Comparison of ENCODE assay signal across 8 mouse cellular contexts in genomic region chr12:102877301-102878030, GRCm38 (mm10). TPM values are rescaled to one million over a fixed set of nuclear protein-coding genes. Genes with fewer than 3 reads are reported as not detected.
DNase-seq lines count a peak whose midpoint lies in the region; ATAC-seq and TF ChIP-seq lines count a peak whose summit lies in the region.

No protein-coding gene starts in this region.

- ATAC-seq in embryonic facial prominence, embryonic 12.5 days (ENCODE audit: insufficient number of reproducible peaks, insufficient read depth, low FRiP score, low TSS enrichment): peak; percentile 80
- ATAC-seq in liver, embryonic 13.5 days (ENCODE audit: low read depth): peak; percentile 76

- no peak for TF ChIP-seq CTCF in C2C12 (IDR thresholded peaks at IDR 0.05; ENCODE audit: control insufficient read depth, insufficient read depth, insufficient read length)

- peaks cover 51% of the 10 kb centered on the region for H3K79me3 ChIP-seq in C2C12 (ENCODE audit: low read depth)

- H3K27ac ChIP-seq in embryonic facial prominence, embryonic 12.5 days: peak overlapping the region; percentile 97
- peak overlapping the region; percentile 94 for H3K27ac ChIP-seq in liver, embryonic 13.5 days

- peak overlapping the region; percentile 73 for H3K4me2 ChIP-seq in embryonic facial prominence, embryonic 12.5 days (replicated peaks)
- peak overlapping the region; percentile 91 for H3K4me2 ChIP-seq in liver, embryonic 13.5 days

- H3K4me1 ChIP-seq in embryonic facial prominence, embryonic 12.5 days: peaks cover 11% of the 10 kb centered on the region
- H3K4me1 ChIP-seq in liver, embryonic 13.5 days (replicated peaks): peaks cover 28% of the 10 kb centered on the region

- H3ac ChIP-seq in C2C12 (ENCODE audit: control insufficient read depth, insufficient read length, low read depth): peak overlapping the region; percentile 86

- H3K9me3 ChIP-seq in embryonic facial prominence, embryonic 12.5 days: no peaks in the 10 kb centered on the region
- H3K9me3 ChIP-seq in liver, embryonic 13.5 days (replicated peaks): no peaks in the 10 kb centered on the region

- no peaks in the 10 kb centered on the region for H3K36me3 ChIP-seq in C2C12 (ENCODE audit: control insufficient read depth, insufficient read depth)
- H3K36me3 ChIP-seq in embryonic facial prominence, embryonic 12.5 days: no peaks in the 10 kb centered on the region
- no peaks in the 10 kb centered on the region for H3K36me3 ChIP-seq in liver, embryonic 13.5 days
- no peaks in the 10 kb centered on the region for H3K36me3 ChIP-seq in splenic B cell, adult 2 months (ENCODE audit: control insufficient read depth, insufficient read depth, low read length, poor library complexity, severe bottlenecking)

- peak overlapping the region; percentile 96 for H3K9ac ChIP-seq in embryonic facial prominence, embryonic 12.5 days
- peak overlapping the region; percentile 95 for H3K9ac ChIP-seq in liver, embryonic 13.5 days

- no peaks in the 10 kb centered on the region for H3K27me3 ChIP-seq in C2C12 (ENCODE audit: control insufficient read depth, insufficient read depth, insufficient read length)
- no peaks in the 10 kb centered on the region for H3K27me3 ChIP-seq in embryonic facial prominence, embryonic 12.5 days
- H3K27me3 ChIP-seq in liver, embryonic 13.5 days: no peaks in the 10 kb centered on the region
- no peaks in the 10 kb centered on the region for H3K27me3 ChIP-seq in splenic B cell, adult 2 months (ENCODE audit: control insufficient read depth, insufficient read depth, low read length, poor library complexity, severe bottlenecking)

- WGBS in embryonic facial prominence, embryonic 12.5 days: under 1% methylated on average over 62 of the region's 70 CpGs
- WGBS in liver, embryonic 13.5 days (ENCODE audit: insufficient replicate concordance): under 1% methylated on average over 65 of the region's 70 CpGs

- peaks cover 57% of the 10 kb centered on the region for H3K79me2 ChIP-seq in C2C12 (ENCODE audit: control insufficient read depth, insufficient read depth)

- H3K4me3 ChIP-seq in C2C12 (ENCODE audit: insufficient read depth, poor library complexity, severe bottlenecking): peak overlapping the region; percentile 79
- peak overlapping the region; percentile 98 for H3K4me3 ChIP-seq in embryonic facial prominence, embryonic 12.5 days
- H3K4me3 ChIP-seq in liver, embryonic 13.5 days (replicated peaks): peak overlapping the region; percentile 95

- peak; percentile 67 for DNase-seq in adrenal gland, postnatal 14 days
- peak; percentile 19 to 31 for DNase-seq in heart, adult 9 months (ENCODE audit: low spot score in 2 of 2)
- peak; percentile 34 for DNase-seq in kidney, adult 9 months
- peak; percentile 42 for DNase-seq in liver, embryonic 13.5 days
- DNase-seq in naive thymus-derived CD4-positive, alpha-beta T cell, adult 2 months (ENCODE audit: low read depth): peak; percentile 70
- peak; percentile 56 for DNase-seq in splenic B cell, adult 2 months (ENCODE audit: low read depth, low spot score)

TF ChIP-seq in C2C12, 6 proteins besides CTCF, POLR2A, EP300 and RAD21:
- TF ChIP-seq MYOG (IDR thresholded peaks at IDR 0.05; ENCODE audit: control insufficient read depth, extremely low read depth, insufficient read length) (no peak), FOSL1 (IDR thresholded peaks at IDR 0.05; ENCODE audit: insufficient read depth, low read length, poor library complexity, severe bottlenecking) (no peak)
TF ChIP-seq in C2C12: peak in this region for 0.

RNA-seq across cellular contexts. Expression of gene Btbd7, which starts 0.8 kb away (rescaled TPM):
- 7.3 TPM for polyA plus RNA-seq in C2C12 (2012; fragmentation: generic; extraction: Trizol)
- total RNA-seq in adrenal gland, postnatal 14 days (2021): 42.5 and 44.4 TPM in 2 replicates
- 28.9 and 31.0 TPM in 2 replicates for polyA plus RNA-seq in embryonic facial prominence, embryonic 12.5 days (2016; fragmentation: Nextera tagmentation; extraction: Ambion mirVana)
- polyA plus RNA-seq in liver, embryonic 13.5 days (2015; fragmentation: Nextera tagmentation; extraction: Ambion mirVana): 4.0 and 4.7 TPM in 2 replicates

RNA-seq across cellular contexts. Expression of gene Cox8c, which starts 21.6 kb away (rescaled TPM):
- polyA plus RNA-seq in C2C12 (2012; fragmentation: generic; extraction: Trizol): not detected
- not detected in 2 replicates for total RNA-seq in adrenal gland, postnatal 14 days (2021)
- not detected in 2 replicates for polyA plus RNA-seq in embryonic facial prominence, embryonic 12.5 days (2016; fragmentation: Nextera tagmentation; extraction: Ambion mirVana)
- polyA plus RNA-seq in liver, embryonic 13.5 days (2015; fragmentation: Nextera tagmentation; extraction: Ambion mirVana): not detected in 2 replicates

Comparison
In these comparisons a context has a peak if more than half of its experiments do, and no peak if none do; other contexts are left out.
1. Peak in every context shown above with its lines: DNase-seq, ATAC-seq, H3K4me3 ChIP-seq and H3K27ac ChIP-seq.